Mouse (Mus musculus) gastrocnemius, postnatal 25 days (tissue): ENCODE measurements around the gene Trap1. TPM values are rescaled to one million over a fixed set of nuclear protein-coding genes. Genes with fewer than 3 reads are reported as not detected.
"Not testable (repeated sequence)": the region's sequence is repeated elsewhere in the genome, so short reads cannot be mapped to it uniquely, and the experiment has no call there.

Experiments
- DNase-seq: peaks from one replicate; pipeline ENCODE4 v3.0.0; 2022
- long read RNA-seq, 2 experiments: library from polyadenylated mRNA; stranded (forward); transcript quantifications; one replicate each; pipeline ENCODE4 v2.0.0; 2021
- total RNA-seq, 2 experiments: library from RNA; stranded (reverse); gene quantifications; 1 replicate in 1 of 2; 2 replicates in 1 of 2; pipeline ENCODE4 v1.2.3; 2021

Trap1 gene
- total RNA-seq, result 100 to 1,000 TPM in 1 of 2 experiments, 10 to 100 TPM in 1; 98.1 to 108 TPM
- long read RNA-seq, experiment 1, transcript Trap1-201 (18 exons, 2,320 nt), result major isoform, 82 of 94 reads
- long read RNA-seq, experiment 1, partial matches to known transcripts, result 7 of 94 reads
- long read RNA-seq, experiment 1, other reads (novel, unspliced or antisense), result 5 of 94 reads
- long read RNA-seq, experiment 2, transcript Trap1-201 (18 exons, 2,320 nt), result major isoform, 146 of 157 reads
- long read RNA-seq, experiment 2, partial matches to known transcripts, result 8 of 157 reads
- long read RNA-seq, experiment 2, other reads (novel, unspliced or antisense), result 3 of 157 reads

DNA sequence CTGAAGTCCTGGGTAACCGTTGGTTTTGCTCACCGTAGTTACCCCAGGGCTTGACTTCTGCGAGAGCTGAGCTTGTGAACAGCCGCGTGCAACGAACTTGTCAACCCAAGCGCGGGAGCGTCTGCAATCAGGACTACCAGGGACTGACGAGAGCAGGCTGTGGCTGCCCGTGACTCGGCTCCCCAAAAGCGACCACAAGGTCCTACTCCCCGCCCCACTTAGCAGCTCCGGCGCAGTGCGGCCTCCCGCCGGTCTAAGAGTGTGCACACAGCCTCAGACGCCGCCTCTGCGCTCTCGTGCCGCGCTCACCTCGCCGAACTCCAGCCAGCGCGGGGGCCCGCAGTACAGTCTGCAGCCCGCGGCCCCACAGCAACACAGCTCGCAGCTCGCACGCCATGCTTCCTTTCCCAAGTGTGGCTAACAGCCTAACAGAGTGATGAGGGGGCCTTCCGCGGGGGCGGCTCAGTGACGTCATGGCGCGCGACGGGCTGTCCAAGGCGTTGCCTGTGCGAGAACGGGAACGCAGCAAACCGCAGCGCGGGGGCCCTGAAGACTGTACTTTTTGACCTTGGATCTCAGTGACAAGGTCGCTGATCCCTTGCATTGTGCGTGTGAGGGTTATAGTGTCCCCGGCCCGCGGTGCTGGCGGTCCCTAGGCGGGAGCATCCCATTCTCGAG, at the start of gene Trap1:
TSS of gene Trap1 (minus strand) at position 444 of the 678 bp plus-strand sequence.
- DNase-seq, result peak; percentile 91

DNA sequence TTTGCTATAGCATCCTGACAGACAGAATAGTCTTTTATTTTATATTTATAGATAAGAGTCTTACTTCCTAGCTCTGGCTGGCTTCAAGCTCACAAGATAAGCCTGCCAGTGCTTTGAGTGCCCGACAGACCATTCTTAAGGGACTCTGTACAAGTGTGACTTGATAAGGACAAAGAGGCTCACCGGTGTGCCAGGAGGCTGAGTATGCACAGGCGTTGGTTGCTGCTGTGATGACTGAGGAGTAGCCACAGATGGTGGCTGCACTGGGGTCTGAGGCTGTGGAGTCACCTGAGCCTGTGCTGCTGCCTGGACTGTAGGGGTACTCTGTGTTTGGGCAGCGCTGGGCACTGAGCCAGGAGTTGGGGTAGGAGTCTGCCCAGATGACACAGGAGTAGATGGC, 39.4 kb upstream of the Trap1 start:
- DNase-seq, result no peak

DNA sequence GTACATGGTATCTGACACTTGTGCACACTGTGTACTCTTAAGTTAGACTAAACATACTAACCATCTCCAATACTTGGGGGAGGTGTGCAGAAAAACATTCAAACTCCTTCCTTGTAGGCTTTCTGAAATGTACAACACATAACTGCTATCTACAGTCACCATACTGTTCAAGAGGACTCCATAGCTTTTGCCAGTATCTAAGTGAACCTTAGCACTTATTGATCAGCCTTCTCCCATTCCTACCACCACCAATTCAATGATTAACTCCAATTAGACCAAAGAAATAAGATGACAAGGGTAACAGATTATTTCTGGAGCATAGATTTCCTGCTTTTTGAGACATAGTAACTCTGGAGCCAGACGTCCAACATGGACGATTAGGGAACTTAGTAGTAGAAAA, 22.7 kb upstream of the Trap1 start:
- no peak for DNase-seq

DNA sequence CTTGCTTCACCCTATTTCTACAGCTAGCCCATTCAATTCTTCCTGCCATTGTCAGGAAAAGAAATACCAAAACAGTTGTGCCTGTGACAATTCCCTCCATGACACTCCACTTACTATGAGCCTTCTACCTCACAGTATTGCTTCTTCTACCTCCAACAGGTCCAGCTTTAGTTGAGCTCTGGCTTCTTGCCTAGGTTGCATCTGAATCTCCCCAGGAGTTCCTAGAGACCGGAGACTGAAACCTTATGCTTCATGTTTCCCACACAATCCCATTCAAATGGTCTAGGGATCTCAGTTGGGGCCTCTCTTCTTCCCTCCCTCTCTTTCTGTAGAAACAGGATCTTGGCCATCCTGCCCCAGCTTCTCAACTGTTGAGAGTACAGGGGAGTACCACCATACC, 19.9 kb upstream of the Trap1 start:
- no peak for DNase-seq

DNA sequence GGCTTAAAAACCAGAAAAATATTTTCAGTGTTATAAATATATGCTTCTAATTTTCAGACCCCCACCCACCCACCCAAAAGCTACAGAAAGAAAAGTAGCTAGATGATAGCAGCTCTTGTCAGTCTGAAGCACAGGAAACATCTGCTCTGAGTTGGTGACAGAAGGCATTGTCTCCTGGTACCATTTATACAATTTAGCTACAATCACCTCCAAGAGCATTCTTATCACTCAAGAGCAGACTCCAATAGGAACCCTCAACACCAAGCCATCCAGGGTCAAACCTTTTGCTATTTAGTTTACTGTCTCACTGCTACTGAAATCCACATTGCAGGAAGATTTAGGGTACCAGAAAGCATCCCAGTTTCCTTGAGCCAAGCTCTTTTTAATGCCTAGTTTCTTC, 19.3 kb upstream of the Trap1 start:
- no peak for DNase-seq

DNA sequence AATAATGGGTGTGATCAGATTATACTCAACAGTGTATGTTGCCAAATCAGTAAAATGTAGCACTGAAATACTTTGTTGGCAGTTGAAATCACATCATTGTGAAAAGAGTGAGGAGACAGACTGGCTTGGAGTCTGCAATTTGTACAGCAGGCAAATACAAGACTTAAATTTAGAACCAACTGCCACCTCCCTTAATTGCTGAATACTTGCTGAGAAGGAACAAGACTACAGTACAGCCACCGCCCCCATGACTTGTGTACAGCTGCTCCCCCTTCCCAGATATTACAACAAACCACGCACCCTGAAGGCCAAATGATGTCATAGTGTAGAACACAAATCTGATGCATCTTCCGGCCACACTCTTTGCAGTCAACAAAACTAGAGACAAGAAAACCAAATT, 18.5 kb upstream of the Trap1 start:
- DNase-seq, result no peak

DNA sequence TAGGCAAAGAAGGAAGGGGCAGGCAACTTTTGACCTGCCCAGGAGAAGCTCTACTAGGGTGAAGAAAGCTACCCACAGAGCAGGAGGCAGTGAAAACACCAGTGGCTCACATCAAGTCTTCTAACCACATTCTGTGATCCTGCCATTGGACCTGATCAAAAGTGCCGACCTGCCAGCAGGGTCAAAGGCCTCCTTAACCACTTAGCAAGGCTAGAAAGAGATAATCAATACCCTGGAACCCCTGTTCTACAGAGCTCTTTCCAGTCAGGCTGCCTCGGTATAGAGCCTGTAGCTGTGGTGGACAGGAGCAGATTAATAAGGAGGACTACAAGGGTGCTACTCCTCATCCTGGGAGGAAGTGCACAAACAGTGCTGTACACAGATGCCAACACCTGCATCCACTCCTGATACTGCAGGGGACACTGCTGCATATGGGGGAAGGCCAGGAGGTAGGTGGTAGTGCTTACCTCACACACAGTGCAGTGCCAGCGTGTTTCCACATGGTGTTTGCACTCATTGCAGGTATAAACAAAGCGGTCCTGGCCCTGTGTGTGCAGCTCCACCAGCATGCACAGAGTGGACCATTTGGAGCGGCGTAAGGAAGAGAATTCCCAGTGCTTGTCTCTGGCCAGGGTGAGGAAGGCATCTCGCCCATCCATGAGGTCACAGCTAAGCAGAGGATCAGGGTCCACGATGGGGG, 9.7 kb upstream of the Trap1 start:
- no peak for DNase-seq

DNA sequence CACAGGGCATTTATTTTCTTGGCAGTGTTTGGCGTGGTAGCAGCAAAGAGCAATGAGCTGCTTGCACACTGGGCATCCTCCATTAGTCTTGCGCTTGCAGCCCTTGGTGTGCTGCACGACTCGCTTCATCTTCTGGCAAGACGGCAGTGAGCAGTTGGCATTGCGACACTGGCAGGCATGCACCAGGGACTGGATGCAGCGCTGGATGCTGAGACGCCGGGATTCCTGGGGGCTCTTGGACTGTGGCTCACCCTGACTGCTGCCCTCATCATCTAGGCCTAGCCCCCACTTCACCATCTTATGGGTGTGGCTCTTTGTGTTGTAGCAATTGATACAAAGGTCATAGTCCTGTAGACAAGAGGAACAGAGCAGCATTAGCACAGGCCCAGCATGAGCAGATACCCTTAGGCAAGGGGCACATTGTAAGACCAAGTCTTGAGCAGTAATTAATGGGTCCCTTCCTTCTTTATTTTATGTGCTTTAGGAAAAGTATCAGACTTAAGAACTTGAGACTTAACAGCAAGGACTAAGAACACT, 8.3 kb upstream of the Trap1 start:
- DNase-seq, result no peak

DNA sequence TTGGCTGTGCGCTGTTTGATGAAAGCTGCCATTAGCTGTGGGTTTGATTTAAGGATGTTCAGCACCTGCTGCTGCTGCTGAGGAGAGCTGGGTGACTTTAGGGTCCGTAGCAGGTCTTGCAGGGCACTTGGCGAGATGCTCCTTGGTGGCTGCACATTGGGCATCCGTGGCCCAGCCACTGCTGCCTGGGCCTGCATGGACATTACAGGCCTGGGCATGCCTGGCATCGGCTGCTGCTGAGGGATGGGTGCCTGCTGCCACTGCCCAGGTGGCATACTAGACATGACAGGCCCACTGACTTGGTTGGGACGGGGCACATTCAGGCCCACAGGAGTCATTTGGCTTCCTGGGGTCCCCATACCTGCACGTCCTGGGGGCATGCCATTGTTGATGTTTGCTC, 7.4 kb upstream of the Trap1 start:
- no peak for DNase-seq

DNA sequence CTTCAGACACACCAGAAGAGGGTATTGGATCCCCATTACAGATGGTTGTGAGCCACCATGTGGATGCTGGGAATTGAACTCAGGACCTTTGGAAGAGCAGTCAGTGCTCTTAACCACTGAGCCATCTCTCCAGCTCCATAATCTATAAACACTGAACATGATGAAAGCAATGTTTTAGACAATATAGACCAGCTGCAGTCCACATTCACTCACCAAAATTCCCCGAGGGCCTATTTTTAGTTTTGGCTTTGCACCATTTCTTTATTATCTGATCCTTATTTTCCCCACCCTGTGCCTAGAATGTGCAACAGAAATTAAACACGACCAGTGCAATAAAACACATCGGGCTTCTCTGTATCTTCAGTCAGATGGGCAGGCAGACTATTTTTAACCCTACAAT, 2.8 kb upstream of the Trap1 start:
- DNase-seq, result not testable (repeated sequence)

DNA sequence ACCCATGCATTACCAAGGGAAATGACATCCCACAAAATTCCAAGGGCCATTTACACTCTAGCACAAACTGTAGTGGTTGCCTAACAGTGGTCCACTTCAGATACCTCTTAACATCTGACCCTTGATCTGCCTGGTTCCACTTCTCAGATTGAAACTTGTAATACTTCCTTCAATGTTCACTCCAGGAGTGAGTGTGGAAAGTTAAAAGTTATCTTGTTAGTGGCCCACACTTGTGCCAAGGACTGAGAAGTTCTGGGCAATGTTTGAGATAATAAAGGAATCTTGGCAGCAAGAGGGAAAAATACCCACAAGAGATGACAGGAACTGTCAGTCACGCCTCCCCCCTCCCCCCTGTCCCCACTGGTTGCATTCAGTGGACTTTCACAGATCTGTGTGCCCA, 2.0 kb upstream of the Trap1 start:
- DNase-seq, result no peak

DNA sequence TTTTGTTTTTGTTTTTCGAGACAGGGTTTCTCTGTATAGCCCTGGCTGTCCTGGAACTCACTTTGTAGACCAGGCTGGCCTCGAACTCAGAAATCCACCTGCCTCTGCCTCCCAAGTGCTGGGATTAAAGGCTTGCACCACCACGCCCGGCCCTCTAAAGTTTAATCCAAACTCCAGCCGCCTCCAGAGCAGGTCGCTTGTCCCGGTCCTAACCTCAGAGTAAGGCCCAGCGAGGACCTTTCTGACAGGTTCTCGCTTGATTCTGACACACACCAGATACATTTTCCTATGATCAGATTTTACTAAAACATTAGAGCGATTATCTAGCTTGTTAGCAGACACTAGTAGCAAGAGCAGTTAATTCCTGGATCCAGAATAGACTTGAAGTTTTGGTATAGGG, 675 bp upstream of the Trap1 start:
- DNase-seq, result not testable (repeated sequence)

DNA sequence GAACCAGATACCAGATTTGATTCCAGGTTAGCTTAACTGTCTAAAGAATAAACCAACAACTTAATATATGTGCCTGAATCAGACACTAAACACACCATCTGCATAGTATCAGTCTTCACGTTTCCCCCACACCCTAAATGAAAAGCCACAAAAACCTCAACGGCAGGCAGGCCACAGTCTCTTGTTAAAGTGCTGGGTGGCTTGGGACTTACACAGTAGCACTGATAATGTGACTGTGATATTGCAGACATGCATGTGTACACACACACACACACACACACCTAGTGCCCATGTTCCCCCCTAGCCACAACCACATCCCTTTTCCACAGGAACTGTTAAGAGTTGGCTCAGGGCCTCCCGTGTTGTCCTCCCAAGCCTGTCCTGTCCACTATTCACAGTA, 2.8 kb downstream of the Trap1 start:
- DNase-seq, result no peak

DNA sequence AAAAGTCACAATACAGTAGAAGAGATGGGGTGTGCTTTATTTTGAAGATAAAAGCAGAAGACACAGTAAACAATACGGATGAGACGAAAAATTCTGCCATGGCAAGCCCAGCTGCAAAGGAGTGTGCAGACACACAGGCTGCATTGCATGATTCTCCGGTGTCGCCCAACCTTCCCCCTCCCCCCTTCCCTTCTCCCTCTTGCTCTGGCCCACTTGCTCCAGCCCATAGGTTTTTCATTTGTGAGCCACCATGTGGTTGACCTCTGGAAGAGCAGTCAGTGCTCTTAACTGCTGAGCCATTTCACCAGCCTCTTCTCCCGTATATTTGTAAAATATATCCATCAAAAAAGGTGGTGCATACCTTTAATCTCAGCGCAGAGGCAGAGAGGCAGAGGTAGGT, 3.3 kb downstream of the Trap1 start:
- no peak for DNase-seq

DNA sequence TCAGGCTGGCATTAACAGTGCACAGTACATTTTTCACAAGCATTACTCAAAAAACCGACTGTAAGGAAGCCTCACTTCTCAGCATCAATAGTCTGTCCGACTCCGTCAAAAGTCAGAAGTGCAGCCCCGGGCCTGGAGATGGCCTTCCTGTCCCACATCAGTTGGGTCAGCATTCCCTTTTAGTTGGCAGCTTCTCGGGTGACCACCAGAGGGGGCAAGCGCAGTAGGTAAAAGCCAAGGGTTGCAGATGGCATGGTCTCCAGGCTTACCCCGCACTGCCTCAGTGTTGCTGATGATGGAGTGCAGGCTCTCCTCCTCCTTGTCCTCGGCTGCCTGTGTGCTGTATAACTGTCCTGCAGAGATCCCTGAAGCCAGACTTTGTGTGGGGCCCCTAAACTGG, 9.0 kb downstream of the Trap1 start:
- DNase-seq, result peak; percentile 20

DNA sequence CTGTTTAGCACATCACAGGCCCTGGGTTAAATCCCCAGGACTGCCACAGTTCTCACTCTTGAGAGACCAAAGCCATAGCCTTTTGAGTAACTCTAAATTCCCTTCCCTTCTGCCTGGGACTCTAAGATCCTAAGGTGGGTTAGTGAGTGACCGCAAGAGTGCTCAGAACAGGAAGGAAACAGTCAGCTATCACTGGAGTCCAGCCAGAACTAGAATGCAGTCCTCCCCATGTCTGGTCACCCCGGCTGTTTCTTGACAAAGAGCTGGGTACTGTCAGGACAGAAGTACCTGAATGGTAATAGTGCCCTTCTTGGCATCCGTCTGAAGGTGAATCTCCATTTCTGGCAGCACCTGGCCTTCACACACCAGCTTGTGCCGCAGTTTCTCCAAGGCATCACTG, 12.7 kb downstream of the Trap1 start:
- DNase-seq, result no peak

DNA sequence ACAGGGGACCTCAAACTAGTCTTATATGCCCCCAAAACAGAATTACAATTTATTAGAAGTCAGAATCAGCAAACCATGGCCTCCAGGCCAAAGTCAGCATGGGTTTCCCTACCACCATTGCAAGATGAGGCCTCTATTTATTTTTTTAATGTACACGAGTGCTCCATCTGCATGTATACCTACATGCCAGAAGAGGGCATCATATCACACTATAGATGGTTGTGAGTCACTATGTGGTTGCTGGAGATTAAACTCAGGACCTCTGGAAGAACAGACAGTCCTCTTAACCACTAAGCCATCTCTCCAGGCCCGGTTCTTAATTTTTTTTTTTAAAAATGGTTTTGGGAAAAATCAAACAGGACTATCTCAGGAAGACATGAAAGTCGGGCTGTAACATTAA, 23.8 kb downstream of the Trap1 start:
- no peak for DNase-seq

DNA sequence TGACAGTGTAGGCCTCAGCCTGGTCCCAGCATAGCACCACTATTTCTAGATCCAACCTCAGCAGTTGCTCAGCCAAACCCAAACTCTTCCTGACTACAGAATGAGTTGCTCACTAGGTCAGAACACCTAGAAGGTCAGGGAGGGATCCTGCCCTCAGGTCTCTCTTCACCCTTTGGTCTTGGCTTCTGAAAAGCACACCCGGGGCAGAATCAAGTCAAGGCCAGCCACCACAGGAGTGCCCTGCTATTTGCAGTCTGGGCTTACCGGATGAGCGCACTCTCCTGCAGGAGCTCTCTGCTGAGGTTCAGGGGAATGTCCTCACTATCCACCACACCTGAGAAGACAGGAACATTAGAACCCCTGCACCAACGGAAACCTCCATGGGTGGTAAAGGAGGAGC, 25.0 kb downstream of the Trap1 start:
- no peak for DNase-seq

DNA sequence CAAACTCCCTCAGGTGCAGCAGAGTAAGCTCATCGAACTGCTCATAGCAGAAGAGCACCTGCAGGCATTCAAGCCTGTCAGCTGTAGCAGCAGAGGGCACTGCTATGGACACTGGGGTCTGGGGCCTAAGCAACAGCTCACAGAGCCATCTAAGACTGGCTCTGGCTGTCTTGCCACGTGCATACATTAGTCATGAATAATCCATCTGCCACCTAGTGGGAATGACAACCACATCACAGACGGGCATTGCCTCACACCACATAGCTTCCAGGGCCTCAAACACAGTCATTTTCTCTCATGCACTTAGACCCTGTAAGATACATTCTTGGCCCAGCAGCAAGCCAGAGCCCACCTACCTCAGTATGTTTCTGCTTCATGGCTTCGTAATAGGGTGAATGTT, 32.1 kb downstream of the Trap1 start:
- DNase-seq, result no peak

DNA sequence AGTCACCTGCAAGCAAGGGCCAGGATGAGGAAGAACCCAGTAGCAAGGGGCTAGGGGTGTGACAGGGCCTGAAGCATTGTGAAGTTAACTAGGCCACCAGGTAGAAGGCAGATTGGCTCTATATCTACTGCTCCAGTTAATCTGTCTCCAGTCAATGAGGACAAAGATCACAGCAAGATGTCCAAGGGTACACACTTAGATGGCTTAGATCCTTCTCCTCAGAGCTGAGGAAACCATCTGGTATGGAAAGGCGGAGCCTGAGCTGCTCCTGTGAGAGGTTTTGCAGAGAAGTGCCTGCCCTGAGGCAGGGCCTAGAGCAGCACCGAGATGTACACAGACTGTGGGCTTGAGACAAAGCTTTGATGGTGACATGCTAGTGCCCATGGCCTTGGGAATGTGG, 33.5 kb downstream of the Trap1 start:
- no peak for DNase-seq

DNA sequence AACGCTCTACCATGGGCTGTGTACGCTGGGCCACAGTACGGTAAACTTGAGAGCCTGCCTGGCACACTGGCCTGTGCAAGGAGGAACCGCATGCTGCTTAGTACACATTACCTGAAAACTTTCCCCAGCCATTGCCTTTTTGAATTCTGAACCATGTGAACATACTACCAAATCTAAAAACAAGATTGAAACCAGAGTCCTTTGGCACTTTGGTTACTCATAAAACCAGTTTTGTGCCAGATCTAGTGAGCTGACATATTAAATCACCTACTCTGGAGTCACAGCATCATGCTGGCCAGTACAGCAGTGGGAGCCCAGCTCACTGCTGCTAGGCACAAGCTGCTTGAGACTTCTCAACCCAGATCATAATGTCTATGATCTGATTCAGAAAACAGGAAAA, 36.0 kb downstream of the Trap1 start:
- DNase-seq, result no peak

DNA sequence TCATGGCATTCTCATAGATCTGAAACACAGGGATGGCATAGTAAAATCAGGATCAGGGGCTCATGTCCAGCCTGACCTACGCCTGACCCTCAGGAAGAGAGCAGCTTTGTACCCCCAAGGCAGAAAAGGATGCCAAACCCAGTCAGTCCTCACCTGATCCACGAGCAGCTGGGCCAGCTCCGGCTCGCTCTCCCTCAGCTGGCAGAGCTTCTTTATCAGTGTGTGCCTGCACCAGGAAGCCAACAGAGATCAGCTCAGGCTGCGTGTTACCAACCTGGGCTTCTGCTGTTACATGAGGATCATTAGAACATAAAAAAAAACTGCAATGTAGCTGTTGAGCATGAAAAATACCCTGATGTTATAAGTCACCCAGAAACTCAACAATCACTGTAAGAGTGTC, 37.4 kb downstream of the Trap1 start:
- DNase-seq, result no peak

DNA sequence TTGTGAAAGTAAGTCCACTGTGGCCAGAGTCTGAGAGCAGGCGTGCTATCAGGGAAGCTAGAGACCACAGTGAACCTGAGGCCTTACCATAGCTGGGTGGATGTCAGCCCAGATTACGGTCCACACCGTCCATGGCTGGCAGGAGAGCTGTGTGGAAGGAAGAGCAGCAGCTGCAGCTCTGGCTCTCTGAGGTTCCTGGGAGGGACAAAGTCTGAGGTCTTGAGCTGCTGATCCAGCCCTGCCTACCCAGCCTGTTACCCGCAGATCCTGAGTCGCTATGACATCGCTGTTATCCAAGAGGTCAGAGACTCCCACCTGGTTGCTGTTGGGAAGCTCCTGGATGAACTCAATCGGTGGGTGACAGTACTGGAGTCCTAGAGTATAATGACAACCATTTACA, 39.9 kb downstream of the Trap1 start:
- DNase-seq, result no peak
